Mouse (Mus musculus) Patski (cell line): Measurements from ENCODE around the gene Acbd6. TPM values are rescaled to one million over a fixed set of nuclear protein-coding genes. Genes with fewer than 3 reads are reported as not detected.

Experiments used
- ATAC-seq: fragments of 100-300 bp; one replicate; pipeline ENCODE4 v1.8.0; 2021
- CTCF ChIA-PET: fragments of 350-600 bp; sonication (Branson Sonifier 250); formaldehyde crosslinking; loops from one replicate; lab custom pipeline; 2022; ENCODE audit warnings: inconsistent platforms; lab: Charles Lee
- POLR2A ChIA-PET: fragments of 350-600 bp; sonication (Branson Sonifier 250); formaldehyde crosslinking; loops from one replicate; lab custom pipeline; 2022; ENCODE audit warnings: antibody characterized with exemption, inconsistent platforms; lab: Charles Lee
- DNase-seq: peaks from one replicate; pipeline ENCODE4 v3.0.0-alpha.2; 2011; ENCODE audit warnings: low read depth, low spot score
- H3K27me3 ChIP-seq: fragments of 371-371 bp; one replicate; pipeline ENCODE4 v1.5.1; 2021
- CTCF ChIP-seq: fragments of 100-300 bp; IDR thresholded peaks from one replicate; pipeline ENCODE4 v1.5.1; 2021
- in situ Hi-C: fragments of 300-500 bp; cut with MboI; formaldehyde crosslinking; loops from 3 replicates; pipeline ENCODE4 v1.11.1; 2018; ENCODE audit warnings: low pct_unique_long_range_greater_than_20kb, mixed read lengths
- polyA plus RNA-seq: library from polyadenylated mRNA; unstranded; gene quantifications from one replicate; pipeline ENCODE4 v1.2.3, GENCODE M21; 2021

The Acbd6 gene
- polyA plus RNA-seq, 1 experiment from 2014 or later, result 105 TPM

DNA sequence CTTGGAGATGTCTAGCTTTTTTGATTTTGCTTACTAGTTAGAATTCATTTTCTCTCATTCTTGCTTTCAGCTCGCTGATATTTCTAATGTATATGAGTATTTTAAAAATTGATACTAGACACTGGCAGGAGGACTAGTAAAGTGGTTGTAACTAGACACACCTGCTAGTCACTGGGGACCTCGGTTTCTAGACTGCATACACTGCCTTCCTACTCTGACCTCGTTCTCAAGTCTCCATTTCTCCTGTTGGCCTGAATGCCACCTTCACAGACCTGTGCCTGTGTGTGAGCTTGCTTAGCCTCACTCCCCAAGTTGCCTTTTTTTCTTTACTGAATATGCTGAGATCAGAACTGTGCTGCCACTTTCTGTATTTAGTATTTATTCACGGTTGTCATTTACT lies 131.2 kb downstream of the Acbd6 start:
- ChIA-PET POLR2A (no interaction called here), CTCF (no interaction called here)
- in situ Hi-C loops, result no loop called here
- DNase-seq, result no peak
- TF ChIP-seq CTCF, result no peak
- no peak for ATAC-seq
- no peaks in the 10 kb centered on the region for H3K27me3 ChIP-seq

DNA sequence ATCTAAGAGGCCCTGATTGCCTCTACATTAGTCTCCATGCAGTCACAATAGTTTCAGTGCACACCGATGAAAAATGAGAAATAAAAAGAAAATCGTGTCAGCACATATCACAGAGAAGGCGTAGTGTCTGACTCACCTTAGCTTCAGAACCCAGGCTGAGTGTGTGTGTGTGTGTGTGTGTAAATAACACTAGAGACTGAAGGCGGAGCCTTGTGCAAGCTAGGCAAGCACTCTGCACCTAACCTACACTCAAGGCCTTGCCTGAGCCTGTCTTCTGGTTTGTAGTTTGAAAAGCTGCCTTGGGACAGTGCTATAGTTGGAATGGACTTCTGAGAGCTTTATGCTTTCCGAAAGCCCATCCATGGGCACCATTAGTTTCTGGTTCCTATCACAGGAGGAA lies 131.6 kb downstream of the Acbd6 start:
- in situ Hi-C loops, result no loop called here
- no peak for ATAC-seq
- POLR2A ChIA-PET, result no interaction called here

DNA sequence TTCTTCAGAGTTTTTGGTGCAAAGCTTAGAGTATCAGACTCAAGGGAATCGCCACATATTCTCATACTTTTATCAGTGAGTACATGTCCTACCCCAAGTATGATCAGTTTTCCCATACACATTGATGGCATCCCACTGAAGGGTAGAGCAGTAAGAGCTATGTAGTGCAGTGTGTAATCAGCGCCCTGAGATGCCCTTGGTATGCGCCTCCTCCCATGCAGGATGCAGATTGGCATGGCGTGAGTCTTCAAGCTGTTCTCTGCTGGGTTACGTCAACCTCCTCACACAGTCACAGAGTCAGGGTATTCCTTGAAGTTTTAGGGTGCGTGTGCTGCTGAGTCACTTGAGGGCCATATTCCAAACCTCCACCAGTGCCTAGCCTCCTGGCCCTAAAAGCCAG lies 134.3 kb downstream of the Acbd6 start:
- no peaks in the 10 kb centered on the region for H3K27me3 ChIP-seq
- ChIA-PET CTCF (interaction anchor here (1.4 kb wide), 1 partner anchor 25 kb away, joined by 3 read pairs; no protein-coding TSS in a partner anchor), POLR2A (no interaction called here)
- no peak for DNase-seq
- in situ Hi-C loops, result no loop called here
- no peak for TF ChIP-seq CTCF
- ATAC-seq, result no peak

More for the DNA sequence above, 131.6 kb downstream of the Acbd6 start:
- CTCF ChIA-PET, result interaction anchor here (1.4 kb wide), 1 partner anchor 114 kb away, joined by 4 read pairs; no protein-coding TSS in a partner anchor
- H3K27me3 ChIP-seq, result no peaks in the 10 kb centered on the region
- DNase-seq, result no peak
- no peak for TF ChIP-seq CTCF

DNA sequence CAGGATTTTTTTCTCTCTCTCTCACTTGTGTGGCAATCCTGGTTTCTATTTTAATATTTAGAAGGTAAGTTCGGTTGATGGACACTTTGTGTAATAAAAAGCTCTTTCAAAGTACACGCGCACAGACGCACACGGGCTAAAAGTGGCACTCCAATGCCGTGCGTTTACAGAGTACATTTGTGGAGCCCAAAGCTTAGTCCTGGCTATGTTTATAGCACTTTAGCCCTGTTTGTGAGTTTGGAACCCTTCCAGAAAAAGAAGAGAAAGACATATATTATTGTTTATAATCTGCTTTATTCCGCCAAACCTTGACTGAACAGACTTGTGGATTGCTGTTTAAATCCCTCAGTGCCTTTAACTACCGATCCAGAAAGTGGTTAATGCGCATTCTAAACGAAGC lies 135.1 kb downstream of the Acbd6 start:
- H3K27me3 ChIP-seq, result no peaks in the 10 kb centered on the region
- no peak for ATAC-seq
- POLR2A ChIA-PET, result no interaction called here
- DNase-seq, result no peak
- CTCF ChIA-PET, result interaction anchor here (1.2 kb wide), 1 partner anchor 16 kb away, joined by 4 read pairs; no protein-coding TSS in a partner anchor
- in situ Hi-C loops, result no loop called here
- no peak for TF ChIP-seq CTCF

DNA sequence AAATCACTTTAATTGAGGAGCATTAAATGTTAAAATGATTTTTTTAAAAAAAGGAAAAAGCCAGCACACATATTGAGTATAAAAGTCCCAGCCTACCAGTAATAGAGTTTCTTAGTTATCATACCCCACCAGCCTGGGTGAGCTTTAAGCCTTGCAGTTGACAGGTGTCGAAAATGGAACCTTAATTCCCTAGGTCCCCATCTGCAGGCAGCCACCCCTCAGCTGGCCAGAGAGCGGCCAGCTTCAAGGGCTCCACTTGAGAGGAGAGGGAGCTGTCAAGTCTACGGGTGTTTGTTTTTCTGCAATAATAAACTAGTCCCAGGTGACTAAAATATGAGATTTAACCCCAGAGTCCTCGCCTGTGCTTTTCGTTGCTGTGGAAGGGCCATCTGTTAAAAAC lies 135.5 kb downstream of the Acbd6 start:
- no peak for DNase-seq
- in situ Hi-C loops, result no loop called here
- TF ChIP-seq CTCF, result no peak

DNA sequence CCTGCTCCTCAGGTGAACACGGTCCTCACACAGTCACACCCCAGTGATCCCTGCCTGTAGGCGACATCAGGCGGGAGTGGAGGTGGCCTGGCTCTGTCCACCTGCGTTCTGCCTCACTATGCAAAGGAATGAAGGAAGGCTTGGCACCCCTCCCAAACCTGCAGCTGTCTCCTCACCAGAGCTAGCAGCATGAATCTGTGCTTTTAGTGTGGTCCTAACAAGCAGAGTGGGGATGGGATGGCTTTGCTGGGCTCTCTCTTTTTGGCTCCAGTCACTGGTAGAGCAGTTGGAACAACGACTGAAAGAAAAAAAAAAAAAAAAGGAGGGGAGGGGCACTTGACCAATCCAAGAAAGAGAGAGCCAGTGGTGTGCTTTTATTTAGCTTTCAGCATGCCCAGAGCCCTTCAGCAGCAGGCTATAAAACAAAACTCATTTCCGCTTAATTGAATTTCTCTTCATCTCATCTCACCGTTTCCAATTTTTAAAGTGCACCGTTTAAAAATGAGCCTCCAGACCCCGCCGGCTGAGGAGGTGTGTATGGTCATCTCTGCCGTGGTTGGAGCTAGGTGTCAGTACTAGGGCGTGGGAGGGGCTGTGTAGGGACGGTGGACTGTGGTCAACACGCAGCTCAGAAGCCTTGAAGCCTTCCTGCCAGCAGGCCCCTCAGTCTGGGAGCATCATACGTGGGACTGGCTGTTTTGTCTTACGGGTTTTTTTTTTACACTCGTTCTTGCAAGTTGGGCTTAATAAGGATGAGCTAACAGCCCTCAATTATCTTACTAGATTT lies 140.6 kb downstream of the Acbd6 start:
- ChIA-PET CTCF (no interaction called here), POLR2A (no interaction called here)
- in situ Hi-C loops, result no loop called here
- DNase-seq (no peak), ATAC-seq (no peak)
- H3K27me3 ChIP-seq, result no peaks in the 10 kb centered on the region
- TF ChIP-seq CTCF, result no peak

More for the DNA sequence above, 135.5 kb downstream of the Acbd6 start:
- CTCF ChIA-PET, result interaction anchor here (1.2 kb wide), 1 partner anchor 16 kb away, joined by 4 read pairs; no protein-coding TSS in a partner anchor
- H3K27me3 ChIP-seq, result no peaks in the 10 kb centered on the region
- POLR2A ChIA-PET, result no interaction called here
- no peak for ATAC-seq

DNA sequence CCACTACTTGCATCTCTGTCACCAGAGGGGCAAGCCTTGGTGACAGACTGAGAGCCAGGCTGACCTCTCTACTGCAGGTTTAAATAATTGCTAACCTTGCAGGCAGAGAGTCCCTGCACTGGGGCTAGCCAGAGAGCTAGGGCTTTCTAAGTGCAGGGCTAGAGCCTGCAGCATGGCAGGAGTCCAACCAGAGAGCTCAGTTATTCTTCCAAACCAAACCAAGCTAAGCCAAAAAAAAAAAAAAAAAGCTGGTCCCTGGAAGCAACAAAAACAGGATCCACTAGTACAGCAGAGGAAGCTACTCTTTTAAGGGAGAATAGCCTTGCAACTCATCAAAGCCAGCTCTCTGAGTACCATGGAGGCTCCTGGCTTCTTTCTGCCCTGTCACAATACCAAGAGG lies 143.0 kb downstream of the Acbd6 start:
- no peak for TF ChIP-seq CTCF
- POLR2A ChIA-PET, result no interaction called here
- in situ Hi-C loops, result no loop called here
- CTCF ChIA-PET, result no interaction called here
- H3K27me3 ChIP-seq, result no peaks in the 10 kb centered on the region
- no peak for DNase-seq
- ATAC-seq, result no peak

DNA sequence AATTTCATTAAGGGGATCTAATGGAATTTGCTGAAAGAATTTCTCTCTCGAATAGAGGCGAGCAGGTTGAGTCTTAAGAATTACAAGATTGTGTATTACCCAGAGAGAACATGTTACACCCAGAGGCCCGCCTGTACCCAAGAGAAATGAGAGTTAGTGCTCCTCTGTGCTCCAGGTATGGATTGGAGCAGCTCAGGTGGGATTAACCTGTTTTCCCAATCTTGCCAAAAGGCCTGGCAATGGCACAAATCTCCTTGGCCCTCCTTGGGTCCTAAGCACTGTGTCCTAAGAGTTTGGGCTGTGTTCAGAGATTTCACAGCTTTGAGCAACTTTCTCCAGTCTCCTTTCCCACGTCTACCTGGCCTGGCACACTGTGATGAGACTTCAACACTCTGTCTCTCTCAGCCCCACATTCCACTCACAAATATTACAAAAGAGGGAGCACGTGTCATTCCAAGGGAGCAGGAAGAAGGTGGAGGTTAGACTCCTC lies 145.3 kb downstream of the Acbd6 start:
- in situ Hi-C loops, result no loop called here
- ATAC-seq (no peak), DNase-seq (no peak)
- ChIA-PET CTCF (no interaction called here), POLR2A (interaction anchor here (0.5 kb wide), 1 partner anchor 240 kb away, joined by 4 read pairs; no protein-coding TSS in a partner anchor)
- TF ChIP-seq CTCF, result no peak
- H3K27me3 ChIP-seq, result no peaks in the 10 kb centered on the region

DNA sequence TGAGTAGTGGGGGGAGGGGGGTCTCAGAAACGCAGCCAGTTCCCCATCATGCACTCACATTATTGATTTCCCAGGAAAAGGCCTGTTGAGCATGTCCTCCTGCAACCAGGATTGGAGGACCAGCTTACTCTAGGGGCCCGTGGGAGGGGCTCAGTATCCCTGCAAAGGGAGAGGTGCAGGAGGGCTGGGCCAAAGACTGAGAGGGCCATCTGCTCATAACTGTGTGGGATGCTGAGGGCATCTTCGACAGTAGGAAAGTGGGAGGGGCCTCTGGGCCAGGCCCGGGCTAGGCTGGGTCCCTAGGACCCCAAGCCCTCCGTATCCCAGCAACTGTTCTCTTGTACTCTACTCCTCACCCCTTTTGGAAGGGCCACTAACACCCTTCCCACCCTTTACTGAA lies 146.3 kb downstream of the Acbd6 start:
- TF ChIP-seq CTCF, result no peak
- no peaks in the 10 kb centered on the region for H3K27me3 ChIP-seq
- CTCF ChIA-PET, result no interaction called here
- ATAC-seq, result no peak
- POLR2A ChIA-PET, result no interaction called here
- no peak for DNase-seq
- in situ Hi-C loops, result no loop called here

DNA sequence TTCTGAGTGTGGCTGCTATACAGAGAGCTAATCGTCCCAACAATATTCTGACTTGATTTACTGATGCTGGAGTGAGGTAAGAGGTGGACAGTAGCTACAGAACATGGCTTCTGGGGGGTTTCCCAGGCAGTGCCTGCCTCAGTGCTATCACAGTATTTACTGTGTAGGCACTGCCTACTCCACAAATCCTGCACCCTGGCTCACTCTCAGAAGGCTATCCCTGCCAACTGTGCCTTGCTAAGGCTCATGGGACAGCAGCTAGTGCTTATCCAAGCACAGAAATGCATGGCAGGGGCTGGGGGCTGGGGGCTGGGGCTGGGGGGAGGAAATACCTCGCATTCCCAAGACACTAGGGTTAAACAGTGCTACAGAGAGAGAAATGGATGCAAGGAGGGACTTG lies 155.4 kb downstream of the Acbd6 start:
- in situ Hi-C loops, result no loop called here
- H3K27me3 ChIP-seq, result no peaks in the 10 kb centered on the region
- ChIA-PET CTCF (no interaction called here), POLR2A (no interaction called here)
- DNase-seq (no peak), ATAC-seq (no peak)
- no peak for TF ChIP-seq CTCF

DNA sequence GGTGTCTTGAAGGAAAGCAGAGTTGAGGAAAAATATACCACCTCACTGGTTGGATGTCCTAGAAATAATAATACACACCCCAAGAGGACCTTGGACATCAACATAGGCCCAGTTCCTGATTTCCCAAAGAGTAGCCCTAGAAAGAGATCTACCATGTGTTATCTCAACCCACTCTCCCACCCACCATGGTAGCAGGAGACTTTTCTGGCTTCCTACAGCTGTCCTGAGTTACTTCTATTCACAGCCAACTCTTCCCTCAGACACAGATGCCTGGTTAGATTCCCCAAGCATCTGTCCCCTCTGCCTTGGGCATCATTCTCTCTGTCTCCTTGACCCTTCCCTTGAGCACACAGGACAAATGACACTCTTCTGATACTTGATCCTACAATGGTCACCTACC lies 157.4 kb downstream of the Acbd6 start:
- H3K27me3 ChIP-seq, result peaks cover 16% of the 10 kb centered on the region
- CTCF ChIA-PET, result no interaction called here
- no peak for TF ChIP-seq CTCF
- DNase-seq, result no peak
- ATAC-seq, result no peak
- POLR2A ChIA-PET, result no interaction called here
- in situ Hi-C loops, result no loop called here
